Mouse (Mus musculus): Measurements from ENCODE around the gene Rasa2. TPM values are rescaled to one million over a fixed set of nuclear protein-coding genes. Genes with fewer than 3 reads are reported as not detected.
A peak's percentile ranks its signal among the peaks of the same experiment; 100 is the strongest.

Gene Rasa2
- total RNA-seq, 1 experiment from 2014 or later = 9.7 TPM

- DNase-seq = no peak
These were observed 8.0 kb upstream of the Rasa2 start for GRCm38 (mm10) chr9:96639451-96639850.

GRCm38 (mm10) chr9:96638508-96638907 lies 7.1 kb upstream of the Rasa2 start:
- peak; percentile 27 for DNase-seq

DNA sequence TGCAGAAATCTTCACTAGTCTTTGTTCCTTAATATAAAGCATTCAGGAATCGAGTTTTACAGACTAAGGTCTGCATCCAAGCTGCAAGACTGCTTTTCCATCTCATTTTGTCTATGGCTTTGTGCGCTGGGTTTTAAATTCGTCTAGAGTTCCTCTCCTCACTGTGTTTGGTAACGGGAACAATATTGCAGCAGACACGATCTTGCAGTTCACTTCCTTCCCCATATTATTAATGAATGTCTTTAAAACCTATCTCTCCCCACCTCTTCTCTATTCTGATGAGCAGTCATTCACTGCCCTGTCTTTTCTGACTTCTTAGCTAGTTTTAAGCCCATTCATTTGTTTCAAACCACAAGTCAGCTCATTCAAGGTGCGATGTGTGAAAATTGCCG lies 5.7 kb upstream of the Rasa2 start:
- no peak for DNase-seq

DNA sequence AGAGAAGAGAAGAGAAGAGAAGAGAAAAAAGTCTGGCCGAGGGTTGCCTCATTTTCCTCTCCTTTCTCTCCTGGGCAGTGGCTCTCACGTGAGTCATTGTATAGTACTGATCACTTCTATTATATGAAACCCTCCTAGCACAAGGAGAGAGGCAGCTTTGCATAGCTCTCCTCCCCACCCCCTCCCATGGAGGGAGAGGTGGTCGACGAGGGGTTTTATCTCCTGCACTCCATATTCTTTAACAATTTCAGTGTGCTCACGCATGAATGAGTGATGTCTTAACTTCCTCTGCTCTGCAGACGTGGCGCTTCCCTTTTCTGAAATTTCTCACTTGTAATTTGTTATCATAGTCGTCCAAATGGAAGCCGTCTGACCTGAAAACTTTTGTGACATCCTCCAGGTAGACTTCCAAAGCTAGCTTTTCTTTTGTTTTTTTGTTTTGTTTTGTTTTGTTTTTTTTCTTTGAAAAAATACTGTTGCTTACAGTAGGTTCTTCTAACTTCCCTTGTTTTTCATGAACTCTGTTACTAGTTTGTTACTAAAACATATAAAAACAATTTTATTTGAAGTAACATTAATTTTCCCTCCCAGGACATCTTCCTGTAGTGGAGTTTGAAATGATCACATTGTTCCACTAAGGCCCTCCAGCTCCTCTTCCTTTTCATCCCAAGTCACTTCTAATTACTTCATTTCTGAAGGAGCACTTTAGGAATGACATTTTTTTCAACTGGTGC lies 5.2 kb upstream of the Rasa2 start:
- no peak for DNase-seq

DNA sequence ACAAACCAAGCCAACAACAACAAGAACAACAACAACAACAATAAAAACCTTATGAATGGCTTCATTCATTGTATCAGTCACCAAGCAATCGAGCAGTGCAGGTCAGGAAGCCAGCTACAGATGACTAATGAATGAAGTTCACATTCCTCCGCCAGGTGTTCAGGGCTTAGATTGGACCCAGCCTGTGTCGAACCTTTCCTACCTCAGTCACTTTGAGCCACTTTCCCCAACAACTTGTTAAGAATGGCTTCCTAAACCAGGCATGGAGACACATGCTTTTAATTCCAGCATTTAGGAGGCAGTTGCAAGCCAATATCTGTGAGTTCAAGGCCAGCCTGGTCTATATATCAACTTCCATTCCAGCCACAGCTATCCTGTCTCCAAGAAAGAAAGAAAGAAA lies 4.5 kb upstream of the Rasa2 start:
- no peak for DNase-seq

- no peak for DNase-seq
These were observed 3.8 kb upstream of the Rasa2 start for GRCm38 (mm10) chr9:96635176-96635575.

DNA sequence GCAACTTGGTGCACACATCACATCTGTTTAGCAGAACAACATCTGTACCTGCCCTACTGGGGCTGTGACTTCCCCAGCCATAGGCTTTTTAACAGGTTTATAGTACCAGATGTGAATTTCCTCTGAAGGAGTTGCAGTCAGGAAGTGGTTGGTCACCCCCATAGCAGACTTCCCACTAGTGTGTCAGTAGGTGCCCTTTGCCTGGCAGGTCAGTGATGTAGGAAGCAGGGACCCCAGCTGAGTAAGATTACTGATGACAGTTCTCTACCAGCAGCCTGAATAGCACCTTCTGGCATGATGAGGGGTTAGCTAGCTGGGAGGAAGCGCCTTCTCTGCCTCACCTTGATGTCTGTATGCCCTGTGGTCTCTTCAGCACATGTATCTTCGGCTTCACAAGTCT lies 2.4 kb upstream of the Rasa2 start:
- DNase-seq = no peak

- DNase-seq = no peak
These were observed 1.3 kb upstream of the Rasa2 start for GRCm38 (mm10) chr9:96632756-96633155.

- DNase-seq = no peak
These were observed 765 bp upstream of the Rasa2 start for GRCm38 (mm10) chr9:96632073-96632690.

DNA sequence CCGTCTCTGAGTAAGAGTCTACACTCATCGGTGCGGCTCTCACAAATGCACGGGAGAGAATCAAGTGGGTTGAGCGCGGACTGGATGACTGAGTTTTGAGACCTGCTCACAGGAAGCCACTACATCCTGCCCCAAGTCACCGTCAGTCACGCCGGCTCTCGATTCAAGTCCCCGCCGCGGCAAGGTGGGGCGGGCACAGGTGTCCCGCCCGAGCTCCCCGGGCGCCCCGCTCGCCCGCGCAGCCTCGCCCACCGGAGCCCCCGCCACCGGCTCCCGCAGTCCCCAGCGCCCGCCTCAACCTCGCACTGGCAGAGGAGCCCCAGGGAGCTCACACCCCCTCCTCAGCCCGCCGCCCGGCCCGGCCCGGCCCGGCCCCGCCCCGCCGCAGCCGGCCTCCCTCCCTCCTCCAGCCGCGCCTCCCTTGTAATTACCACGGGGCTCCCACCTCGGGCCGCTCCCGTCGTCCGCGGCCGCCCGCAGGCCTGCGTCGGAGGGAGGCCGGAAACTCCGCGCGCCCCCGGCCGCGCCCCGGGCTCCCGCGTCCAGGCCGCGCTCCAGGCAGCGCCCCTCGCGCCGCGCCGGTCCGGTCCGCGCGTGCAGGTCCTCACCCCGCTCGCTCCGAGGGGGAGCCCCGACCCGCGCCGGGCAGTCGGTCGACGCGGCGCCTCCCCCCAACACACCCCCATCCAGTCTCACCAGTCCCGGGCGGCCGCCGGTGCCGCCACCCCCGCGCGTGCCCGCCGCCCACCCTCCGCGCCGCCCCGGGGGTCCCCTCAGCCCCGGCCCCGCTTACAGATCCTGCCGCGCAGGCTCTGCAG lies 637 bp downstream of the Rasa2 start:
- DNase-seq = peak; percentile 79

DNA sequence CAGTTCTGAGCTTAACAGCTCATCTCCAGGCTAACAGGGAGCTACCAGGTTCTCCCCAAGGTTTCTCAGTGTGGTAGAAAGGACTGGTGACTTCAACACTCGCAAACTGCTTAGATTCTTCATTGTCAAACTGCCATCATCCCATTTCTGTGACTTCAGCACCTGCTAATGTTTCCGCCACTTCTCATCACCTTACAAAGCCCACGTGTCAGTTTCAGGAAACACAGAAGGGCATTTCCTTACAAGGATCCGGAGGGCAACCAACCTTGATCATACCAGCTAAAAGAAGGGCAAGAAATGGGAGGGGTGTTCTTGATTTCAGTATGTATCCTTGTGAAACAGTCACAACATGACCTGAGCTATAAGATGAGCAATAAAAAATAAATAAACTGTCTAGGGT lies 2.3 kb downstream of the Rasa2 start:
- no peak for DNase-seq

DNA sequence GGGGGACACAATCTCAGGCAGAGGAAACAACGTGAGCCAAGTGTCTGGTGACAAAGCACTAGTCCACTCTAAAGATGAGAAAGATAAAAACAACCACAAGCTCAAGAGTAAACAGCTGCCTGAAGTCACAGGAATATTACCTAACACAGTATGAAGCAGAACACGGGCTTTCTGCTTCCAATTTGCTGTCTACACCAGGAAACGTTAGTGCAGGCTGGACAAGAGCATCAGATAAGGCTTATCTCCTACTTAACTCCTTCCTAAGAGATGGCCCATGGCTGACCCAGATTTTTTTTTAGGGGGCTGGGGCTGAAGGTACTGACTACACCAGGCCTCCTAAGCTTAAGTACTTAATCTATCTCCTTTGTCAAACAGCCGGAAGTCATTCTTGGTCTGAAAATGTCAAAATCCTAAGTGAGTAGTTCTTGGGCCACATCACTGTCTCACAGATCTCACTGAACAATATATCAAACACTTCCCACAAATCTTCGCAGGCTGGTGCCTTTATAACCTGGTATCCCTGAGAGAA lies 3.8 kb downstream of the Rasa2 start:
- DNase-seq = no peak

DNA sequence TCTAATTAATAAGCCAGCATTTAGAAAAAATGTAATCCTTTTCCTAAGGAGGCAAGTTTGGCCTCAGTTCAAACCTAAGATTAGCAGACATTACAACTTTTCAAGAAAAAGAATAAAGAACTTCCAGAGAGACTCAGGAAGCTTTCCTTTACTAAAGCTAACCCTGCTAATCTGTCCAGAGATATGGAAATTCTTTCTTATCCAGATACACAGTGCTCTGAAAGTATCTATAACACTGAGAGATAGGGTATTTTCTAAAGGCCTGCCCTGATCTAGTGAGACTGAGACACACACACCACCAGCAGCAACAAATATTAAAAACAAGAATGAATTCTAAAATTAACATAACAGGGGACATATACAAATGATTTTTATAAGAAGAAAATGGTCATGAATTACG lies 4.4 kb downstream of the Rasa2 start:
- DNase-seq = no peak

DNA sequence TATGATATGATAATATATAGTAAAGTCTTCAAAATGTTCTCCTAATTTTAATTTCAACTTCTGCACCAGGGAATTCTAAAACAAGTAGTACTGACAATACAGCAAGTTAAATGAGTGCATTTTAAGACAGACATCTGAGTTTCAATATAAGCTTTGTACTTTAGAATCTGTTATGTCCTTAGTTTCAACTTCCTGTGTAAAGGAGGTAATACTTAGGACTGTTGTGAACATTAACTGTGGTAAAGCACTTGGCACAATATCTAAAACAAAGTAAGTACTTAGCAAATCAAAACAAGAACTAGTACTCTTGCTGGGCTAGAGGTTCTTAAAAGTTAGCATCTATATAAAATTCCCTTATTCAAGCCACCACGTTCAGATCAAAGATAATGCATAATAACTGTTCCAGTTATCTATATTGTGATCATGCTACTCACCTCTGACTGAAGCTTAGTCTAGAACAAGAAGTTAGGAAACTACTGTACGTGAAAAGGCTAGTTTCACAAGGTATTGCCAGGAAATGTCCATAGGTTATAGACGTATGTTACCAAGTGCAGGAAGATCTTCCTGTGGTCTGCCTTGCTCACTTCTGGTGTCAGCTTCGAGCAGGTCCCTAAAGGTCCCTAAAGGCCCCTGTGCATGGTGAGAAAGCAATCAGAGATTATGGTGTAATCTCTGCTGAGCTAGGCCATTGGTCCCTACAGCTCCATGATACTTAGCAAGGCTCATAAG lies 12.8 kb downstream of the Rasa2 start:
- no peak for DNase-seq

DNA sequence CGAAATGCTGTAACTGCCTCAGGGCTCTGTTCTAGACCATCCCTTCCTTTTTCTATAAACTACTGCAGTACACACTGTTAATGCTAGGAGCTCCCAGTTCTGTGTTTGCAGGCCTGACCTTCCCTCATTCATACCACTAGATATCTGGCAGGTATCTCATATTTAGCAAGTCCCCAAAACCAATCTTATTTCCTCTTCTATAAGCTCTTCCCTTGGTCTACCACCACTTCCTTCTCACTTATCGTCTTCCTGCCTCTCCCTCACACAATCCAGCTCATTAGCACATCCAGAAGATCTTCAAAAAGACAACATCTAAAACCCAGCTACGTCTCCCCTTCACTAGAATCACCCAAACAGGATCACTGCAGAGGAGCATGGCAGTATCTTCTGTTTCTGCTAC lies 19.1 kb downstream of the Rasa2 start:
- no peak for DNase-seq

GRCm38 (mm10) chr9:96611693-96612293 lies 19.6 kb downstream of the Rasa2 start:
- DNase-seq = no peak

DNA sequence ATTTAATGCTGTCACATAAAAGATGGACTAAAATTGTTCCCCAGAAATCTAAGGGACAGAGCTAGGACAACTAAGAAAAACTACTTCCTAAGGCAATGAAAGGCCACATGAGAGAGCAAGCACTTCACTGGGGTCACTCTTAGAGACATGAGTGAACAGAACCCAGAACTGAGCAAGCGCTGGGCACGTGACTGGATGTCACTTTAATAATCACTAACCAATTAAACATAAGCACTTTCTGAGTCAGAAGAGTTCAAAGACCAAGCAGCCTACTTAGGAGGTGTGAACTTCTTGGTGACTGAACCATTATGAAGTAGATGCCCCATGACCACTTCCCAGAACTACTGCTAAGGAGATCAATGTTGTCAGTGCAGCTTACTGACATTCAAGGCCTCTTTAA lies 20.6 kb downstream of the Rasa2 start:
- DNase-seq = no peak

GRCm38 (mm10) chr9:96603416-96603815 lies 28.0 kb downstream of the Rasa2 start:
- DNase-seq = no peak

- DNase-seq = no peak
These were observed 33.5 kb downstream of the Rasa2 start for GRCm38 (mm10) chr9:96597899-96598298.

GRCm38 (mm10) chr9:96592670-96593600 lies 38.5 kb downstream of the Rasa2 start:
- no peak for DNase-seq

GRCm38 (mm10) chr9:96589346-96589745 lies 42.1 kb downstream of the Rasa2 start:
- DNase-seq = no peak

Measured in adrenal gland, postnatal 14 days (tissue).